Comparison of ENCODE assay signal across 12 mouse cellular contexts in genomic region chr2:153902726-153903125, GRCm38 (mm10). TPM values are rescaled to one million over a fixed set of nuclear protein-coding genes. Genes with fewer than 3 reads are reported as not detected.
"Had no signal": no experiment of that assay in that cellular context is flagged by ENCODE, and none has a peak within 500 bp of the region (broad histone marks: within the 10 kb centered on the region; RNA-seq: fewer than 3 reads in every experiment).

No protein-coding gene starts in this region.

- DNase-seq: kidney, postnatal 25 days; layer of hippocampus, adult 9-11 months; layer of hippocampus, postnatal 36 days; lung, adult 2 months; lung, postnatal 36 days; right cerebral cortex, adult 18-20 months; right cerebral cortex, postnatal 25 days; thymus, postnatal 4 days had no signal

RNA-seq across cellular contexts. Expression of gene Bpifb6, which starts 2.5 kb away (rescaled TPM):
- total RNA-seq: layer of hippocampus, postnatal 36 days; left cerebral cortex, adult 8-10 months; left cerebral cortex, postnatal 36 days; liver, adult 2 months; megakaryocyte progenitor cell, adult 5-6 weeks had no signal

RNA-seq across cellular contexts. Expression of gene Bpifb3, which starts 15.3 kb away (rescaled TPM):
- total RNA-seq: layer of hippocampus, postnatal 36 days; left cerebral cortex, adult 8-10 months; left cerebral cortex, postnatal 36 days; liver, adult 2 months; megakaryocyte progenitor cell, adult 5-6 weeks had no signal

RNA-seq across cellular contexts. Expression of gene Bpifb2, which starts 27.9 kb away (rescaled TPM):
- total RNA-seq: layer of hippocampus, postnatal 36 days; left cerebral cortex, adult 8-10 months; left cerebral cortex, postnatal 36 days; liver, adult 2 months; megakaryocyte progenitor cell, adult 5-6 weeks had no signal

RNA-seq across cellular contexts. Expression of gene Sun5, which starts 31.8 kb away (rescaled TPM):
- total RNA-seq: layer of hippocampus, postnatal 36 days; left cerebral cortex, adult 8-10 months; left cerebral cortex, postnatal 36 days; liver, adult 2 months; megakaryocyte progenitor cell, adult 5-6 weeks had no signal

RNA-seq across cellular contexts. Expression of gene Bpifb4, which starts 35.3 kb away (rescaled TPM):
- total RNA-seq: layer of hippocampus, postnatal 36 days; left cerebral cortex, adult 8-10 months; left cerebral cortex, postnatal 36 days; liver, adult 2 months; megakaryocyte progenitor cell, adult 5-6 weeks had no signal
